Mouse (Mus musculus): ENCODE results near the gene Csnk2b. TPM values are rescaled to one million over a fixed set of nuclear protein-coding genes. Genes with fewer than 3 reads are reported as not detected.
"Not testable (repeated sequence)": the region's sequence is repeated elsewhere in the genome, so short reads cannot be mapped to it uniquely, and the experiment has no call there.

Gene Csnk2b
- polyA plus RNA-seq, 1 experiment from 2014 or later = 245 TPM

GRCm38 (mm10) chr17:35126206-35126611, 4.4 kb upstream of the Csnk2b start, which contains the start of gene D17H6S53E:
Gene D17H6S53E (plus strand): TSS chr17:35126373.
- H3K27ac ChIP-seq (ENCODE audit: low read length) = peak within 1 kb of the TSS; percentile 90
- peak within 1 kb of the TSS; percentile 59 for H3K4me3 ChIP-seq (replicated peaks; ENCODE audit: low read length)
- H3K36me3 ChIP-seq (ENCODE audit: control insufficient read depth, insufficient read depth, low read length) = no peaks in the 10 kb centered on the region
- peaks cover 33% of the 10 kb centered on the region for H3K4me1 ChIP-seq (ENCODE audit: control insufficient read depth, insufficient read depth, low read length)
- WGBS = under 1% methylated on average over 36 of the region's 36 CpGs
- peak; percentile 73 for ATAC-seq (ENCODE audit: insufficient read depth, low FRiP score)
- peak within 1 kb of the TSS; percentile 79 for H3K4me2 ChIP-seq (ENCODE audit: low read depth, low read length)
- no peaks in the 10 kb centered on the region for H3K27me3 ChIP-seq (ENCODE audit: control insufficient read depth, insufficient read depth, low read length)
- H3K9me3 ChIP-seq (replicated peaks; ENCODE audit: control insufficient read depth, low read length) = no peaks in the 10 kb centered on the region
- peak within 1 kb of the TSS; percentile 83 for H3K9ac ChIP-seq (ENCODE audit: low read length)

GRCm38 (mm10) chr17:35125578-35125977, 3.7 kb upstream of the Csnk2b start:
- peak overlapping the region; percentile 79 for H3K4me2 ChIP-seq (ENCODE audit: low read depth, low read length)
- peak overlapping the region; percentile 90 for H3K27ac ChIP-seq (ENCODE audit: low read length)
- H3K9ac ChIP-seq (ENCODE audit: low read length) = peak overlapping the region; percentile 83
- H3K9me3 ChIP-seq (replicated peaks; ENCODE audit: control insufficient read depth, low read length) = no peaks in the 10 kb centered on the region
- ATAC-seq (ENCODE audit: insufficient read depth, low FRiP score) = no peak
- H3K27me3 ChIP-seq (ENCODE audit: control insufficient read depth, insufficient read depth, low read length) = no peaks in the 10 kb centered on the region
- H3K36me3 ChIP-seq (ENCODE audit: control insufficient read depth, insufficient read depth, low read length) = no peaks in the 10 kb centered on the region
- H3K4me3 ChIP-seq (replicated peaks; ENCODE audit: low read length) = peak overlapping the region; percentile 59
- H3K4me1 ChIP-seq (ENCODE audit: control insufficient read depth, insufficient read depth, low read length) = peaks cover 33% of the 10 kb centered on the region
- 17% methylated on average over 6 of the region's 6 CpGs for WGBS

GRCm38 (mm10) chr17:35125081-35125480, 3.2 kb upstream of the Csnk2b start:
- Histone ChIP-seq H3K27ac (ENCODE audit: low read length) (peak overlapping the region; percentile 90), H3K36me3 (ENCODE audit: control insufficient read depth, insufficient read depth, low read length) (no peaks in the 10 kb centered on the region), H3K9ac (ENCODE audit: low read length) (peak overlapping the region; percentile 83; the same call in 1 of the 2 replicates), H3K4me1 (ENCODE audit: control insufficient read depth, insufficient read depth, low read length) (peaks cover 37% of the 10 kb centered on the region), H3K4me2 (ENCODE audit: low read depth, low read length) (peak overlapping the region; percentile 79), H3K9me3 (replicated peaks; ENCODE audit: control insufficient read depth, low read length) (no peaks in the 10 kb centered on the region), H3K27me3 (ENCODE audit: control insufficient read depth, insufficient read depth, low read length) (no peaks in the 10 kb centered on the region), H3K4me3 (replicated peaks; ENCODE audit: low read length) (no peak overlapping the region)
- 81% methylated on average over 1 of the region's 1 CpGs for WGBS
- no peak for ATAC-seq (ENCODE audit: insufficient read depth, low FRiP score)

- ATAC-seq (ENCODE audit: insufficient read depth, low FRiP score) = not testable (repeated sequence)
Observed at GRCm38 (mm10) chr17:35124261-35124896, 2.5 kb upstream of the Csnk2b start.

GRCm38 (mm10) chr17:35123287-35123686, 1.4 kb upstream of the Csnk2b start:
- H3K9me3 ChIP-seq (replicated peaks; ENCODE audit: control insufficient read depth, low read length); H3K9ac ChIP-seq (ENCODE audit: low read length); H3K4me3 ChIP-seq (replicated peaks; ENCODE audit: low read length); H3K27me3 ChIP-seq (ENCODE audit: control insufficient read depth, insufficient read depth, low read length); H3K36me3 ChIP-seq (ENCODE audit: control insufficient read depth, insufficient read depth, low read length); H3K27ac ChIP-seq (ENCODE audit: low read length); H3K4me2 ChIP-seq (ENCODE audit: low read depth, low read length); ATAC-seq (ENCODE audit: insufficient read depth, low FRiP score): not testable (repeated sequence)
- 90% methylated on average over 9 of the region's 9 CpGs for WGBS
- peaks cover 40% of the 10 kb centered on the region for H3K4me1 ChIP-seq (ENCODE audit: control insufficient read depth, insufficient read depth, low read length)

More at GRCm38 (mm10) chr17:35124261-35124896, 2.5 kb upstream of the Csnk2b start:
- Histone ChIP-seq H3K4me1 (ENCODE audit: control insufficient read depth, insufficient read depth, low read length) (peaks cover 42% of the 10 kb centered on the region), H3K27ac (ENCODE audit: low read length) (peak overlapping the region; percentile 90; the same call in 1 of the 2 replicates)
- 90% methylated on average over 12 of the region's 12 CpGs for WGBS
- not testable (repeated sequence) for H3K9me3 ChIP-seq (replicated peaks; ENCODE audit: control insufficient read depth, low read length); H3K36me3 ChIP-seq (ENCODE audit: control insufficient read depth, insufficient read depth, low read length); H3K4me3 ChIP-seq (replicated peaks; ENCODE audit: low read length); H3K4me2 ChIP-seq (ENCODE audit: low read depth, low read length); H3K9ac ChIP-seq (ENCODE audit: low read length); H3K27me3 ChIP-seq (ENCODE audit: control insufficient read depth, insufficient read depth, low read length)

- H3K4me1 ChIP-seq (ENCODE audit: control insufficient read depth, insufficient read depth, low read length) = peaks cover 28% of the 10 kb centered on the region
- H3K4me2 ChIP-seq (ENCODE audit: low read depth, low read length) = peak within 1 kb of the TSS; percentile 97
- peak within 1 kb of the TSS; percentile 61 for H3K4me3 ChIP-seq (replicated peaks; ENCODE audit: low read length)
- H3K9ac ChIP-seq (ENCODE audit: low read length) = peak within 1 kb of the TSS; percentile 89
- peak within 1 kb of the TSS; percentile 95 for H3K27ac ChIP-seq (ENCODE audit: low read length)
- WGBS = under 1% methylated on average over 50 of the region's 50 CpGs
- ATAC-seq (ENCODE audit: insufficient read depth, low FRiP score) = peak; percentile 96
- H3K36me3 ChIP-seq (ENCODE audit: control insufficient read depth, insufficient read depth, low read length) = 0 out of 2 replicates have a peak, but pooled peaks cover 13% of the 10 kb centered on the region
- H3K27me3 ChIP-seq (ENCODE audit: control insufficient read depth, insufficient read depth, low read length) = no peaks in the 10 kb centered on the region
- H3K9me3 ChIP-seq (replicated peaks; ENCODE audit: control insufficient read depth, low read length) = no peaks in the 10 kb centered on the region
Observed at GRCm38 (mm10) chr17:35121143-35121799, 582 bp downstream of the Csnk2b start, which contains the start of gene Gpank1. Gene Gpank1 (plus strand): TSS chr17:35121455.

GRCm38 (mm10) chr17:35120745-35121142, 1.1 kb downstream of the Csnk2b start:
- no peaks in the 10 kb centered on the region for H3K27me3 ChIP-seq (ENCODE audit: control insufficient read depth, insufficient read depth, low read length)
- H3K4me3 ChIP-seq (replicated peaks; ENCODE audit: low read length) = peak overlapping the region; percentile 61
- peak overlapping the region; percentile 75 for H3K4me2 ChIP-seq (ENCODE audit: low read depth, low read length)
- peaks cover 28% of the 10 kb centered on the region for H3K4me1 ChIP-seq (ENCODE audit: control insufficient read depth, insufficient read depth, low read length)
- 0 out of 2 replicates have a peak, but pooled peaks cover 13% of the 10 kb centered on the region for H3K36me3 ChIP-seq (ENCODE audit: control insufficient read depth, insufficient read depth, low read length)
- H3K9ac ChIP-seq (ENCODE audit: low read length) = peak overlapping the region; percentile 88
- under 1% methylated on average over 33 of the region's 33 CpGs for WGBS
- no peak; the same call in 1 of the 2 replicates for ATAC-seq (ENCODE audit: insufficient read depth, low FRiP score)
- H3K9me3 ChIP-seq (replicated peaks; ENCODE audit: control insufficient read depth, low read length) = no peaks in the 10 kb centered on the region
- H3K27ac ChIP-seq (ENCODE audit: low read length) = peak overlapping the region; percentile 30; the same call in 1 of the 2 replicates

GRCm38 (mm10) chr17:35115046-35116019, 6.5 kb downstream of the Csnk2b start, which contains the start of gene Ly6g5b:
Gene Ly6g5b (minus strand): TSS chr17:35115428.
- Histone ChIP-seq H3K4me3 (replicated peaks; ENCODE audit: low read length) (no peak within 1 kb of the TSS), H3K4me2 (ENCODE audit: low read depth, low read length) (no peak within 1 kb of the TSS), H3K27me3 (ENCODE audit: control insufficient read depth, insufficient read depth, low read length) (no peaks in the 10 kb centered on the region), H3K27ac (ENCODE audit: low read length) (no peak within 1 kb of the TSS), H3K9ac (ENCODE audit: low read length) (no peak within 1 kb of the TSS), H3K4me1 (ENCODE audit: control insufficient read depth, insufficient read depth, low read length) (peaks cover 8% of the 10 kb centered on the region), H3K36me3 (ENCODE audit: control insufficient read depth, insufficient read depth, low read length) (peaks cover 13% of the 10 kb centered on the region; the same call in 1 of the 2 replicates), H3K9me3 (replicated peaks; ENCODE audit: control insufficient read depth, low read length) (no peaks in the 10 kb centered on the region)
- no peak for ATAC-seq (ENCODE audit: insufficient read depth, low FRiP score)
- 85% methylated on average over 8 of the region's 8 CpGs for WGBS

Measured in stomach, embryonic 16.5 days (tissue).